In the genomic region with DNA sequence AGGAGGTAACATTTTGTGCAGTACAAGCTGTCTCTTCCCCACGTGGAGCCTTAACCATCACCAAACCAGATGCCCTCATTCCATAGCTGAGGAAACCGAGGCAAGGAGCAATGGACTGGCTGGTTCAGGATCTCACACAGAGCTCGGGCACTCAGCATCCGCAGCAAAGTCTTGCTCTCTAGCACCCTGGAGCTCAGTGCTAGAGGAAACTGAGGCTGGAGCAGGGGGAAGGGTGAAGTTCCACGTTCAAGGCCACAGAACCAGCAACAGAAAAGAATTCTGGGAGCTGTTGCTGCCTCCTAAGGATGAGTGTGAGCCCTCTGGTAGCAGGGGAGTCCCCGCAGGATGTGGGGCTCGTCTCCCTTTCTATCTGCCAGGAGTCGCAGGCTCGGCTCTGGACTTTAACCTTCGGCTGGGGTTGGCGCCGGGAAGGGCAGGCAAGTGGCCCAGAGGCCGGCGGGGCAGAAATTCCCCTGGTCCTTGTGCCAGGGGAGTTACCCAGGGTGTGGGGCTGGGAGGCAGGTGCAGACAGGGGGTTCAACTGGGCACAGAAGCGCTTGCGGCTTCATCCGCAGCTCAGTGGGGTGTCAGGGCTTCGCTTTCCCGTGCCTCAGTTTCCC, we compare ENCODE assay signal across 14 mouse cellular contexts. TPM values are rescaled to one million over a fixed set of nuclear protein-coding genes. Genes with fewer than 3 reads are reported as not detected.
DNase-seq lines count a peak whose midpoint lies in the region; ATAC-seq and TF ChIP-seq lines count a peak whose summit lies in the region.
"Had no signal": no experiment of that assay in that cellular context is flagged by ENCODE, and none has a peak within 500 bp of the region (broad histone marks: within the 10 kb centered on the region; RNA-seq: fewer than 3 reads in every experiment).

No protein-coding gene starts in this region.

- no peak overlapping the region for H3K9ac ChIP-seq in heart, embryonic 12.5 days
- H3K9ac ChIP-seq in liver, adult 2 months (ENCODE audit: low read depth, low read length), result peak overlapping the region; percentile 65

- H3K4me3 ChIP-seq in heart, embryonic 12.5 days, result no peak overlapping the region
- peak overlapping the region; percentile 24 for H3K4me3 ChIP-seq in liver, adult 2 months (ENCODE audit: insufficient read depth, low read depth, low read length)
- no peak overlapping the region for H3K4me3 ChIP-seq in forebrain, embryonic 10.5 days
- H3K4me3 ChIP-seq: myocyte had no signal

- H3K27ac ChIP-seq in heart, embryonic 12.5 days (ENCODE audit: poor library complexity, severe bottlenecking), result no peak overlapping the region
- H3K27ac ChIP-seq in liver, adult 2 months (replicated peaks; ENCODE audit: insufficient read depth, low read depth, low read length), result peak overlapping the region; percentile 90
- H3K27ac ChIP-seq in forebrain, embryonic 10.5 days, result no peak overlapping the region

- DNase-seq in heart, postnatal 10 days, result peak; percentile 59 to 64
- DNase-seq in R1 (ENCODE audit: low read depth, low spot score), result peak; percentile 54
- peak; percentile 89 for DNase-seq in kidney, adult 11 months
- peak; percentile 84 for DNase-seq in liver, adult 2 months (ENCODE audit: extremely low read depth, low read depth, low spot score)
- DNase-seq in cerebellum, adult 11-12 months, result no peak
- no peak for DNase-seq in forebrain, embryonic 10.5 days (ENCODE audit: extremely low spot score, low spot score)

- H3K79me2 ChIP-seq in liver, adult 2 months (ENCODE audit: control insufficient read depth, insufficient read depth, low read length), result no peaks in the 10 kb centered on the region

- intact Hi-C loops in heart, postnatal 10 days (cut with DNase I), result loop anchor here (1.0 to 2.0 kb wide), 2 partner anchors 18 to 40 kb away; no protein-coding TSS in a partner anchor

- peaks cover 10% of the 10 kb centered on the region for H3K4me1 ChIP-seq in heart, embryonic 12.5 days (replicated peaks)
- H3K4me1 ChIP-seq in liver, adult 2 months (ENCODE audit: control insufficient read depth, insufficient read depth, low read length), result peaks cover 16% of the 10 kb centered on the region
- peaks cover 14% of the 10 kb centered on the region for H3K4me1 ChIP-seq in forebrain, embryonic 10.5 days

- H3K4me2 ChIP-seq in heart, embryonic 12.5 days, result no peak overlapping the region

- ATAC-seq in heart, embryonic 12.5 days (ENCODE audit: insufficient number of reproducible peaks, low FRiP score), result no peak
- no peak for ATAC-seq in megakaryocyte, adult 5-6 weeks (ENCODE audit: poor library complexity, severe bottlenecking)

- H3K36me3 ChIP-seq in heart, embryonic 12.5 days, result no peaks in the 10 kb centered on the region
- no peaks in the 10 kb centered on the region for H3K36me3 ChIP-seq in liver, adult 2 months (ENCODE audit: control insufficient read depth, insufficient read depth, low read length)
- H3K36me3 ChIP-seq in forebrain, embryonic 10.5 days (replicated peaks), result no peaks in the 10 kb centered on the region

- WGBS in heart, embryonic 12.5 days, result 22% methylated on average over 19 of the region's 19 CpGs
- 11% methylated on average over 19 of the region's 19 CpGs for whole genome bisulfite sequencing in liver, adult 2 months
- 27% methylated on average over 19 of the region's 19 CpGs for WGBS in forebrain, embryonic 10.5 days

- peak; percentile 54 for TF ChIP-seq POLR2A in liver, adult 2 months (IDR thresholded peaks at IDR 0.05; ENCODE audit: extremely low read depth, insufficient read depth, low read length)

- TF ChIP-seq CTCF in liver, adult 2 months (IDR thresholded peaks at IDR 0.05; ENCODE audit: low read depth, low read length), result no peak

- no peaks in the 10 kb centered on the region for H3K9me3 ChIP-seq in heart, embryonic 12.5 days (replicated peaks)
- no peaks in the 10 kb centered on the region for H3K9me3 ChIP-seq in forebrain, embryonic 10.5 days

- H3K27me3 ChIP-seq in heart, embryonic 12.5 days (replicated peaks), result peaks cover 47% of the 10 kb centered on the region
- no peaks in the 10 kb centered on the region for H3K27me3 ChIP-seq in liver, adult 2 months (ENCODE audit: control insufficient read depth, insufficient read depth, low read length)
- H3K27me3 ChIP-seq in forebrain, embryonic 10.5 days (ENCODE audit: poor library complexity, severe bottlenecking), result peaks cover 51% of the 10 kb centered on the region
- H3K27me3 ChIP-seq: CH12.LX had no signal

RNA-seq across cellular contexts. Expression of a gene that starts 8.8 kb away (rescaled TPM):
- total RNA-seq in heart, postnatal 10 days (2021), result not detected
- polyA plus RNA-seq in heart, embryonic 12.5 days (2016; fragmentation: Nextera tagmentation; extraction: Ambion mirVana), result not detected in 2 replicates
- not detected in 2 replicates for total RNA-seq in liver, adult 2 months (2014; rRNA removed)
- polyA plus RNA-seq in liver, adult 2 months (2012; rRNA removed), result 0.11 TPM in 1 of 2 replicates, not detected in the other
- 0.26 TPM in 1 of 2 replicates, not detected in the other for polyA plus RNA-seq in forebrain, embryonic 10.5 days (2016; fragmentation: Nextera tagmentation; extraction: Ambion mirVana)
- not detected in 2 replicates for total RNA-seq in megakaryocyte, adult 5-6 weeks (2015)
- total RNA-seq in megakaryocyte, adult 5-6 weeks (2017), result not detected in 2 replicates
- total RNA-seq: heart, postnatal 4 days had no signal

RNA-seq across cellular contexts. Expression of a gene that starts 18.1 kb away (rescaled TPM):
- total RNA-seq in heart, postnatal 10 days (2021), result not detected
- not detected in 2 replicates for polyA plus RNA-seq in heart, embryonic 12.5 days (2016; fragmentation: Nextera tagmentation; extraction: Ambion mirVana)
- total RNA-seq in liver, adult 2 months (2014; rRNA removed), result 0.09 and 0.34 TPM in 2 replicates
- polyA plus RNA-seq in liver, adult 2 months (2012; rRNA removed), result 0.09 and 0.11 TPM in 2 replicates
- not detected in 2 replicates for polyA plus RNA-seq in forebrain, embryonic 10.5 days (2016; fragmentation: Nextera tagmentation; extraction: Ambion mirVana)
- 0.47 and 0.75 TPM in 2 replicates for total RNA-seq in megakaryocyte, adult 5-6 weeks (2015)
- total RNA-seq in megakaryocyte, adult 5-6 weeks (2017), result 0.18 and 0.28 TPM in 2 replicates
- total RNA-seq: left cerebral cortex, postnatal 10 days had no signal
- polyA plus RNA-seq: embryonic facial prominence, embryonic 14.5 days had no signal

RNA-seq across cellular contexts. Expression of a gene that starts 20.4 kb away (rescaled TPM):
- 1 to 10 TPM; 5.6 to 5.7 TPM for total RNA-seq in heart, postnatal 10 days (2021)
- polyA plus RNA-seq in heart, embryonic 12.5 days (2016; fragmentation: Nextera tagmentation; extraction: Ambion mirVana), result 1.4 and 1.7 TPM in 2 replicates
- total RNA-seq in liver, adult 2 months (2014; rRNA removed), result 3.0 and 7.4 TPM in 2 replicates
- polyA plus RNA-seq in liver, adult 2 months (2012; rRNA removed), result 72.8 and 76.8 TPM in 2 replicates
- polyA plus RNA-seq in forebrain, embryonic 10.5 days (2016; fragmentation: Nextera tagmentation; extraction: Ambion mirVana), result 0.91 and 1.4 TPM in 2 replicates
- total RNA-seq in megakaryocyte, adult 5-6 weeks (2015), result 29.2 and 39.1 TPM in 2 replicates
- total RNA-seq in megakaryocyte, adult 5-6 weeks (2017), result 9.7 and 17.1 TPM in 2 replicates

RNA-seq across cellular contexts. Expression of a gene that starts 44.8 kb away (rescaled TPM):
- not detected for total RNA-seq in heart, postnatal 10 days (2021)
- polyA plus RNA-seq in heart, embryonic 12.5 days (2016; fragmentation: Nextera tagmentation; extraction: Ambion mirVana), result not detected in 2 replicates
- not detected in 2 replicates for total RNA-seq in liver, adult 2 months (2014; rRNA removed)
- not detected in 2 replicates for polyA plus RNA-seq in liver, adult 2 months (2012; rRNA removed)
- not detected in 2 replicates for polyA plus RNA-seq in forebrain, embryonic 10.5 days (2016; fragmentation: Nextera tagmentation; extraction: Ambion mirVana)
- total RNA-seq in megakaryocyte, adult 5-6 weeks (2015), result 1.2 and 1.3 TPM in 2 replicates
- total RNA-seq in megakaryocyte, adult 5-6 weeks (2017), result 1.6 and 2.4 TPM in 2 replicates
- total RNA-seq: heart, postnatal 4 days; left cerebral cortex, postnatal 10 days had no signal
- polyA plus RNA-seq: testis, adult 2 months had no signal

RNA-seq across cellular contexts. Expression of a gene that starts 46.4 kb away (rescaled TPM):
- under 1 TPM in 1 of 2 experiments, not detected in 1; 0.50 TPM for total RNA-seq in heart, postnatal 10 days (2021)
- polyA plus RNA-seq in heart, embryonic 12.5 days (2016; fragmentation: Nextera tagmentation; extraction: Ambion mirVana), result 0.27 TPM in 1 of 2 replicates, not detected in the other
- total RNA-seq in liver, adult 2 months (2014; rRNA removed), result 17.4 and 17.8 TPM in 2 replicates
- polyA plus RNA-seq in liver, adult 2 months (2012; rRNA removed), result 23.0 and 23.5 TPM in 2 replicates
- polyA plus RNA-seq in forebrain, embryonic 10.5 days (2016; fragmentation: Nextera tagmentation; extraction: Ambion mirVana), result 0.53 and 1.2 TPM in 2 replicates
- not detected in 2 replicates for total RNA-seq in megakaryocyte, adult 5-6 weeks (2015)
- not detected in 2 replicates for total RNA-seq in megakaryocyte, adult 5-6 weeks (2017)
- total RNA-seq: heart, postnatal 4 days; left cerebral cortex, postnatal 10 days had no signal
- polyA plus RNA-seq: testis, adult 2 months had no signal

Comparison
In these comparisons a context has a peak if more than half of its experiments do, and no peak if none do; other contexts are left out.
1. DNase-seq: peak in heart, postnatal 10 days (2 of 2), R1 (single experiment), kidney, adult 11 months (single experiment) and liver, adult 2 months (single experiment); none in cerebellum, adult 11-12 months (single experiment) and forebrain, embryonic 10.5 days (single experiment).